In genomic region chr17:22424636-22425354, GRCm38 (mm10) we compare ENCODE assay signal across 8 mouse cellular contexts. TPM values are rescaled to one million over a fixed set of nuclear protein-coding genes. Genes with fewer than 3 reads are reported as not detected.
DNase-seq lines count a peak whose midpoint lies in the region; ATAC-seq and TF ChIP-seq lines count a peak whose summit lies in the region.

No protein-coding gene starts in this region.

- H3K4me2 ChIP-seq in lung, embryonic 15.5 days = peak overlapping the region; percentile 71
- peak overlapping the region; percentile 79 for H3K4me2 ChIP-seq in hindbrain, embryonic 16.5 days (ENCODE audit: low read length)
- H3K4me2 ChIP-seq in liver, embryonic 14.5 days (ENCODE audit: low read depth) = peak overlapping the region; percentile 69

- peak overlapping the region; percentile 88 for H3K27ac ChIP-seq in lung, embryonic 15.5 days
- H3K27ac ChIP-seq in forebrain, embryonic 10.5 days = peak overlapping the region; percentile 88
- peak overlapping the region; percentile 76 for H3K27ac ChIP-seq in hindbrain, embryonic 16.5 days (ENCODE audit: low read depth, low read length)
- H3K27ac ChIP-seq in liver, embryonic 14.5 days = no peak overlapping the region

- WGBS in lung, embryonic 15.5 days = 4% methylated on average over 12 of the region's 12 CpGs
- WGBS in forebrain, embryonic 10.5 days = 4% methylated on average over 12 of the region's 12 CpGs
- WGBS in hindbrain, embryonic 16.5 days = 2% methylated on average over 12 of the region's 12 CpGs
- WGBS in liver, embryonic 14.5 days (ENCODE audit: insufficient replicate concordance) = 10% methylated on average over 12 of the region's 12 CpGs

- no peak for DNase-seq in lung, postnatal 25 days (ENCODE audit: low spot score)
- peak; percentile 1 for DNase-seq in T-cell, adult 2 months (ENCODE audit: low spot score)
- peak; percentile 26 for DNase-seq in forebrain, embryonic 10.5 days (ENCODE audit: extremely low spot score, low spot score)
- DNase-seq in liver, embryonic 14.5 days (ENCODE audit: low read depth in 3 of 3, low spot score in 3 of 3) = no peak
- peak; percentile 13 for DNase-seq in splenic B cell, adult 2 months (ENCODE audit: low read depth, low spot score)
- no peak for DNase-seq in layer of hippocampus, adult 18-20 months (ENCODE audit: low spot score in 2 of 2)

- no peaks in the 10 kb centered on the region for H3K36me3 ChIP-seq in lung, embryonic 15.5 days
- 0 out of 2 replicates have a peak, but pooled peaks cover 9% of the 10 kb centered on the region for H3K36me3 ChIP-seq in forebrain, embryonic 10.5 days (replicated peaks)
- no peaks in the 10 kb centered on the region for H3K36me3 ChIP-seq in hindbrain, embryonic 16.5 days (ENCODE audit: control insufficient read depth, insufficient read depth, low read length)
- no peaks in the 10 kb centered on the region for H3K36me3 ChIP-seq in liver, embryonic 14.5 days (replicated peaks; ENCODE audit: control insufficient read depth, insufficient read depth, low read depth)
- H3K36me3 ChIP-seq in splenic B cell, adult 2 months (ENCODE audit: control insufficient read depth, insufficient read depth, low read length, poor library complexity, severe bottlenecking) = no peaks in the 10 kb centered on the region

- no peak for TF ChIP-seq CTCF in liver, embryonic 14.5 days (IDR thresholded peaks at IDR 0.05; ENCODE audit: low read depth)

- H3K9ac ChIP-seq in lung, embryonic 15.5 days = peak overlapping the region; percentile 51
- peak overlapping the region; percentile 80 for H3K9ac ChIP-seq in hindbrain, embryonic 16.5 days (ENCODE audit: low read depth, low read length)
- H3K9ac ChIP-seq in liver, embryonic 14.5 days (replicated peaks) = no peak overlapping the region; the same call in 1 of the 2 replicates

- peaks cover 11% of the 10 kb centered on the region; the same call in 1 of the 2 replicates for H3K4me1 ChIP-seq in lung, embryonic 15.5 days
- H3K4me1 ChIP-seq in forebrain, embryonic 10.5 days = peaks cover 17% of the 10 kb centered on the region
- H3K4me1 ChIP-seq in hindbrain, embryonic 16.5 days (ENCODE audit: control insufficient read depth, insufficient read depth, low read depth, low read length) = peaks cover 15% of the 10 kb centered on the region
- peaks cover 0 to 3% of the 10 kb centered on the region in 2 experiments; a peak in 2 of 4 replicates for H3K4me1 ChIP-seq in liver, embryonic 14.5 days (replicated peaks; ENCODE audit: control insufficient read depth in 2 of 2, insufficient read depth in 2 of 2, low read length in 1 of 2)

- no peak for TF ChIP-seq EP300 in liver, embryonic 14.5 days (IDR thresholded peaks at IDR 0.05; ENCODE audit: low read depth)

- H3K9me3 ChIP-seq in lung, embryonic 15.5 days = no peaks in the 10 kb centered on the region
- H3K9me3 ChIP-seq in forebrain, embryonic 10.5 days = no peaks in the 10 kb centered on the region
- H3K9me3 ChIP-seq in hindbrain, embryonic 16.5 days (ENCODE audit: control insufficient read depth, low read length) = no peaks in the 10 kb centered on the region
- H3K9me3 ChIP-seq in liver, embryonic 14.5 days (ENCODE audit: control insufficient read depth, low read length) = no peaks in the 10 kb centered on the region

- ATAC-seq in lung, embryonic 15.5 days (ENCODE audit: borderline replicate concordance, extremely low read depth, low FRiP score, low TSS enrichment) = no peak
- ATAC-seq in hindbrain, embryonic 16.5 days = peak; percentile 27; the same call in 1 of the 2 replicates
- no peak for ATAC-seq in liver, embryonic 14.5 days (ENCODE audit: insufficient read depth)

- no peaks in the 10 kb centered on the region for H3K27me3 ChIP-seq in lung, embryonic 15.5 days
- no peaks in the 10 kb centered on the region for H3K27me3 ChIP-seq in forebrain, embryonic 10.5 days (ENCODE audit: poor library complexity, severe bottlenecking)
- no peaks in the 10 kb centered on the region for H3K27me3 ChIP-seq in hindbrain, embryonic 16.5 days (replicated peaks; ENCODE audit: control insufficient read depth, insufficient read depth, low read length)
- H3K27me3 ChIP-seq in liver, embryonic 14.5 days (ENCODE audit: control insufficient read depth, insufficient read depth, low read length) = no peaks in the 10 kb centered on the region
- H3K27me3 ChIP-seq in splenic B cell, adult 2 months (ENCODE audit: control insufficient read depth, insufficient read depth, low read length, poor library complexity, severe bottlenecking) = no peaks in the 10 kb centered on the region

- H3K4me3 ChIP-seq in lung, embryonic 15.5 days = peak overlapping the region; percentile 64
- H3K4me3 ChIP-seq in forebrain, embryonic 10.5 days = peak overlapping the region; percentile 66
- H3K4me3 ChIP-seq in hindbrain, embryonic 16.5 days (ENCODE audit: low read length) = peak overlapping the region; percentile 60
- H3K4me3 ChIP-seq in liver, embryonic 14.5 days (ENCODE audit: insufficient read depth in 1 of 2, low read depth in 2 of 2, low read length in 2 of 2) = peak overlapping the region; percentile 65 to 86; a peak in 3 of 4 replicates

RNA-seq across cellular contexts. Expression of gene Zfp946, which starts 0.8 kb away (rescaled TPM):
- 15.2 and 15.4 TPM in 2 replicates for polyA plus RNA-seq in lung, embryonic 15.5 days (2015; fragmentation: Nextera tagmentation; extraction: Ambion mirVana)
- 21.8 and 21.9 TPM in 2 replicates for polyA plus RNA-seq in forebrain, embryonic 10.5 days (2016; fragmentation: Nextera tagmentation; extraction: Ambion mirVana)
- 34.4 and 35.8 TPM in 2 replicates for polyA plus RNA-seq in hindbrain, embryonic 16.5 days (2015; fragmentation: Nextera tagmentation; extraction: Ambion mirVana)
- 0.67 and 1.5 TPM in 2 replicates for polyA plus RNA-seq in liver, embryonic 14.5 days (2012; rRNA removed)
- 2.3 and 2.6 TPM in 2 replicates for polyA plus RNA-seq in liver, embryonic 14.5 days (2014; fragmentation: Nextera tagmentation; extraction: Ambion mirVana)
- total RNA-seq in layer of hippocampus, adult 18-20 months (2021) = 10 to 100 TPM; 10.7 to 11.2 TPM

Comparison
In these comparisons a context has a peak if more than half of its experiments do, and no peak if none do; other contexts are left out.
1. DNase-seq: peak in T-cell, adult 2 months (single experiment), forebrain, embryonic 10.5 days (single experiment) and splenic B cell, adult 2 months (single experiment); none in lung, postnatal 25 days (single experiment), liver, embryonic 14.5 days (0 of 3) and layer of hippocampus, adult 18-20 months (0 of 2).
2. Peak in every context shown above with its lines, with median percentiles within 50 percentile points of each other: H3K4me2 ChIP-seq and H3K4me3 ChIP-seq.